Mouse (Mus musculus) neural tube, embryonic 12.5 days (tissue): ENCODE data around the gene Slc16a3. TPM values are rescaled to one million over a fixed set of nuclear protein-coding genes. Genes with fewer than 3 reads are reported as not detected.
A peak's percentile ranks its signal among the peaks of the same experiment; 100 is the strongest.

ENCODE experiments used
- ATAC-seq: fragments of 200-750 bp; cut with Nextera tagmentation; 2 replicates; pipeline ENCODE4 v1.8.0; 2017; ENCODE audit warnings: low read depth, mild to moderate bottlenecking, moderate TSS enrichment, moderate library complexity; ENCODE audit not compliant: low FRiP score
- H3K27ac ChIP-seq: fragments of 300-500 bp; sonication (generic); 2 replicates; pipeline ENCODE4 v1.5.1; 2016
- H3K27me3 ChIP-seq: fragments of 300-500 bp; sonication (generic); replicated peaks from 2 replicates; pipeline ENCODE4 v1.6.1; 2016; ENCODE audit warnings: mild to moderate bottlenecking
- H3K36me3 ChIP-seq: fragments of 300-500 bp; sonication (generic); 2 replicates; pipeline ENCODE4 v1.6.1; 2016; ENCODE audit warnings: mild to moderate bottlenecking
- H3K4me1 ChIP-seq: fragments of 300-500 bp; sonication (generic); 2 replicates; pipeline ENCODE4 v1.6.1; 2016
- H3K4me2 ChIP-seq: fragments of 300-500 bp; sonication (generic); replicated peaks from 2 replicates; pipeline ENCODE4 v1.6.1; 2016; ENCODE audit warnings: mild to moderate bottlenecking
- H3K4me3 ChIP-seq: fragments of 300-500 bp; sonication (generic); 2 replicates; pipeline ENCODE4 v1.5.1; 2016
- H3K9ac ChIP-seq: fragments of 300-500 bp; sonication (generic); 2 replicates; pipeline ENCODE4 v1.6.1; 2016; ENCODE audit warnings: mild to moderate bottlenecking
- H3K9me3 ChIP-seq: fragments of 300-500 bp; sonication (generic); 2 replicates; pipeline ENCODE4 v1.6.1; 2016; ENCODE audit warnings: mild to moderate bottlenecking
- WGBS: fragments of 180-500 bp; shearing (Covaris S2); methylation state at CpG from one replicate; pipeline ENCODE4 v1.1.7; 2016; 5-methylcytosine and 5-hydroxymethylcytosine counted together
- polyA plus RNA-seq: library from polyadenylated mRNA; unstranded; fragments of >200 nt; fragmentation: Nextera tagmentation; extraction: Ambion mirVana; gene quantifications from 2 replicates; pipeline ENCODE4 v1.2.1, GENCODE M21; 2016

Gene Slc16a3
- polyA plus RNA-seq, 1 experiment from 2014 or later: 31.8 TPM

DNA sequence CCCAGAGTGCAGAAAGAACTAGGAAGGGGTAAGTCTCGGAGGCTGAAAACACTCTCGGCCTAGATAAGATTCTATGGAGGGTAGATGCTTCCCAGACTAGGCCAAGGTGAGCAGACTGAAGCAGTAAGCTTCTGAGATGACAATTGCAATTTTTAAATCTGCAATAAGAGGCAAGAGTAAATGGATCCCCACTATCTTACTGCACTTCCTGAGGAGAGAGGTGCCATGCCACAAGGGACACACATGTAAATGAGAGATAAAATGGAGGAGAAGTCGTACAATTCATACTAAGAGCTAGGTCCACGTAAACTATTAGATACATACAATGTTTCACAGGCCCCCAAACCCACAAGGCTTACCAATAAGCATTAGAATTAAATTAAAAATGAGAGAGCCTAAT lies 19.8 kb upstream of the Slc16a3 start:
- no peak for ATAC-seq
- H3K27ac ChIP-seq: no peak overlapping the region
- no peak overlapping the region for H3K9ac ChIP-seq
- no peak overlapping the region for H3K4me2 ChIP-seq
- 0 out of 2 replicates have a peak, but pooled peaks cover 6% of the 10 kb centered on the region for H3K36me3 ChIP-seq
- no peak overlapping the region for H3K4me3 ChIP-seq
- WGBS: 91% methylated on average over 4 of the region's 4 CpGs
- no peaks in the 10 kb centered on the region; the same call in 1 of the 2 replicates for H3K4me1 ChIP-seq
- H3K9me3 ChIP-seq: no peaks in the 10 kb centered on the region
- H3K27me3 ChIP-seq: no peaks in the 10 kb centered on the region

DNA sequence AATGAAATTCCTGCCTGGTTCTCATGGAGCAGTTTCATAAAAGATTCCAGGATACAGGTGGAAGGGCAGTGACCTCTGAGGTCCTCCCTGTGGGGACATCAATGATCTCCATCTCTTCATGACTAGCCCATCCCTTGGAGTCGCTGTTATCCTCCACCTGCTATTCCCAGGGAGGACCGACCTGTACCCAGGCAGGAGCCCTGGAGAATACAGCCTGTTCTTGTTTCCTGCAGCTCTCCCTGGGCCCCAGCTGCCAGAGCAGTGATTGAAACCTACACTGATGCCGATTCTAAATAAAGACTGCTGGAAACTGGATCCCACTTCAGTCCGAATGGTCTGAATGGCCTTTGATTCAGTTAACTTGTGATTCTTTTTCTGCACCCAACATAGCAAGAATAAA lies 16.8 kb upstream of the Slc16a3 start:
- Histone ChIP-seq H3K27ac (no peak overlapping the region), H3K9me3 (no peaks in the 10 kb centered on the region), H3K9ac (no peak overlapping the region), H3K27me3 (no peaks in the 10 kb centered on the region), H3K36me3 (no peaks in the 10 kb centered on the region), H3K4me2 (no peak overlapping the region), H3K4me3 (no peak overlapping the region), H3K4me1 (no peaks in the 10 kb centered on the region; the same call in 1 of the 2 replicates)
- 88% methylated on average over 4 of the region's 4 CpGs for WGBS
- ATAC-seq: no peak

DNA sequence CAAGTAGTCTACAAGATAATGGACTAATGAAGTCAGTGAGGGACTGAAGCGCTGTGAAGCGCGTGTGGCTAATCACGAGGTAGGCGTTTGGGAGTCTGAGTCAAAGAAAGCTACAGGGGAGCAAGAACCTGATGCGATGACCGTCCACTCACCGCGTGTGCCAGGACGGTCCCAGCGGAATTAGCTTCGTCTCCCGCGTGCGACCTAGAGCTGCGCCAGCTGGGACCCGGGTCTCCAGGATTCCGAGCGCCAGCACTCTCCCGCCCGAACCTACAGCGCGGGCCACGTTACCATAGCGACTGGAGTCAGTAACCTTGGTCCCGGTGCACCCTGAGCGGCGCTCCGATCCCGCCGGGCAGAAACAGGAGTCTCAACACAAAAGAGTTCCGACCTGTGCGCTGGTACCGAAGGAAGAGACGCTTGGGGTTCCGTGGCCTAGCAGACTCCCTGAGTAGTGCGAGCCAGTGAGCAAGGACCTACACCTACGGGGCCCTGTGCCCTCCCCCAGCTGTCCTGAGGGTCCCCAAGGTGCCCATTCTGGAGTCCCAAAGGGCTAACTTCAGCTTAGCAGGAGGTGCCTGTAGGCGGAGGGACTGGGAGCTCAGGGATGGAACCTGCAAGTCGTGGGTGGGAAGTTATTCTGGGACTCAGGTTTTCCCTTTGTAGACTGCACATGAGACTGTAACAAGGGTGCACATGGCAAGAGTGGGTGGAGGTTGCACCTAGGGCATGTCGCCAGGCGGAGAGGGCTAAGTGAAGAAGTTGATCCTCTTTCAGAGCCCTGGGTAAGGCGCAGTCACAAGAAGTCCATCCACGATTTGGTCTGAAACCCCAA lies 15.5 kb upstream of the Slc16a3 start, which contains the start of gene Ccdc57:
Gene Ccdc57 (minus strand): TSS at position 309 of the 835 bp plus-strand sequence.
- Histone ChIP-seq H3K27ac (no peak within 1 kb of the TSS), H3K4me3 (peak within 1 kb of the TSS; percentile 48), H3K27me3 (no peaks in the 10 kb centered on the region), H3K4me2 (peak within 1 kb of the TSS; percentile 80), H3K36me3 (no peaks in the 10 kb centered on the region), H3K4me1 (no peaks in the 10 kb centered on the region; the same call in 1 of the 2 replicates), H3K9ac (peak within 1 kb of the TSS; percentile 63), H3K9me3 (no peaks in the 10 kb centered on the region)
- WGBS: 10% methylated on average over 44 of the region's 44 CpGs
- ATAC-seq: peak; percentile 80

DNA sequence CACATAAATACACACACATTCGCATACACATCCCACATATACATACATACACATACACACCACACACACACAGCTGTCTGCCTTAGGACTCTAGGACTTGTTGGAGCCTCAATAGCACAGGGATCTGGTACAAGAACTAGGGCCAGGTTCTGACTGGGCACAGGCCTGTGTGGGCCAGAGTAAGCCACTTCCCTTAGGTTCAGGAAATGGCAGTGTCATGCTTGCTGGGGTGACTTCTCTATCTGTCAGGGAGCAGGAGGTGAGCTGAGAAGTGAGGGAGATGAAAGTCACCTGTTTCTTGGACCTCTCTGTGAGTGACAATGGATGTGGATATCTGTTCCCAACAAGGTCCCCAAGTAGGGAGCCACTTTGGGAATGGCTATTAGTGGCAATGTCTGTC lies 10.3 kb upstream of the Slc16a3 start:
- Histone ChIP-seq H3K9me3 (no peaks in the 10 kb centered on the region), H3K27ac (no peak overlapping the region), H3K9ac (no peak overlapping the region), H3K27me3 (no peaks in the 10 kb centered on the region), H3K4me3 (no peak overlapping the region), H3K36me3 (no peaks in the 10 kb centered on the region), H3K4me1 (no peaks in the 10 kb centered on the region; the same call in 1 of the 2 replicates), H3K4me2 (no peak overlapping the region)
- 95% methylated on average over 1 of the region's 1 CpGs for WGBS
- ATAC-seq: no peak

DNA sequence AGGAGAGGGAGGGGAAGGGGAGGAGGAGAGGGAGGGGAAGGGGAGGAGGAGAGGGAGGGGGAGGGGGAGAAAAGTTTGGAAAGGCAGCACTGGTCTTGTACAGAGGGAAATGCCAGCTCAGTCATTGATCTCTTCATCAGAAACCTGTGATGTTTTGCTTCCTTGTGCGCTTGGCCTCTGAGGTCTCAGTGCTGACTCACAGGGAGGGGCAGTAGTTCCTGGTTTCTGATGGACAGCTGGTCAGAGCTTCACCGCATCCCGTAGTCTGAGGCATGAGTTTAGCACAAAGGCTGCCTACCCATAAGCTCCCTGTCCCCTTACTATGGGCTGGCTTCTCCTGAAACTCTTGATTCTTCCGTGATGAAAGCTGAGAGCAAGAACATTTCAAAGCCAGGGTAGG lies 9.5 kb upstream of the Slc16a3 start:
- no peak overlapping the region for H3K27ac ChIP-seq
- H3K36me3 ChIP-seq: no peaks in the 10 kb centered on the region
- H3K27me3 ChIP-seq: no peaks in the 10 kb centered on the region
- H3K4me3 ChIP-seq: no peak overlapping the region
- H3K9ac ChIP-seq: no peak overlapping the region
- no peaks in the 10 kb centered on the region for H3K9me3 ChIP-seq
- no peak overlapping the region for H3K4me2 ChIP-seq
- WGBS: 47% methylated on average over 4 of the region's 4 CpGs
- no peak for ATAC-seq
- H3K4me1 ChIP-seq: no peaks in the 10 kb centered on the region

DNA sequence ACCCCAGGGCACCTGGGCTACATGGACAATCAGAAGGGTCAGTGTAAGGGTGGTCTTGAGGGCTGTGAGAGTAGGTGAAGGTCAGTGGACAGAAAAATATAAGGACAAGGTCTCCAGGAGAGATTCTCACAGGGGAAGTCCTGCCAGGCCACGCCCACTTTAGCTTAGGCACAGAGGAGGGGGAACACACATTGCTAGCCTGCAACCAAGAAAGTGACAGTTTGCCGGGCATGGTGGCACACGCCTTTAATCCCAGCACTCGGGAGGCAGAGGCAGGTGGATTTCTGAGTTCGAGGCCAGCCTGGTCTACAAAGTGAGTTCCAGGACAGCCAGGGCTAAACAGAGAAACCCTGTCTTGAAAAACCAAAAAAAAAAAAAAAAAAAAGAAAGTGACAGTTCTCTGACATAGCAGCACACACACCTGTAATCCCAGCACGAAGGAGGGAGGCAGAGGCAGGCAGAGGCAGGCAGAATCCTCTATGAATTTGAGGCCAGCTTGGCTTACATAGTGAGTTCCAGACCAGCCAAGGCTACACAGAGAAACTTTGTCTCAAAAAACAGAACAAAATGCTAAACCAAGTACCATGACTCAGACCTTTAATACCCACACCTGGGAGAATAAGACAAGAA lies 8.5 kb upstream of the Slc16a3 start:
- Histone ChIP-seq H3K27me3 (no peaks in the 10 kb centered on the region), H3K4me3 (no peak overlapping the region), H3K27ac (no peak overlapping the region), H3K4me2 (no peak overlapping the region), H3K36me3 (no peaks in the 10 kb centered on the region), H3K9ac (no peak overlapping the region), H3K4me1 (no peaks in the 10 kb centered on the region), H3K9me3 (no peaks in the 10 kb centered on the region)
- WGBS: 67% methylated on average over 6 of the region's 6 CpGs
- no peak for ATAC-seq

DNA sequence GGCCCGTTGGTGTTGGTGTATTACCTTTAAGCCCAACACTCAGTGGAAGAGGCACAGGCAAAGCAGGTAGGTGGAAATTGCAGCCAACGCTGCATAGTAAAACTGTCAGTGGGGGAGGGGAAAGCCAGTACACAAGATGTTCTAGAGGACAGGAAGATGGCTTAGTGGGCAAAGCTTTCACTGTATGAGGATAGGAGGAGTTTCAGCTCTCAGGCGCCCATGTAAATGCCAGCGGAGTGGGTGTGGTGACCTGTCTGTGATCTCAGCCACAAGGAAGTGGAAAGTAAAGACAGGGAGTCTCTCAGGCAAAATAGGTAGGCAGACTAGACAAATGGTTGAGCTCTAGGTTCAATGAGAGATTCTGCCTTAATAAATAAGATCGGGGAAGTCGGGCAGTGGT lies 7.3 kb upstream of the Slc16a3 start:
- 88% methylated on average over 6 of the region's 6 CpGs for WGBS
- no peak for ATAC-seq

DNA sequence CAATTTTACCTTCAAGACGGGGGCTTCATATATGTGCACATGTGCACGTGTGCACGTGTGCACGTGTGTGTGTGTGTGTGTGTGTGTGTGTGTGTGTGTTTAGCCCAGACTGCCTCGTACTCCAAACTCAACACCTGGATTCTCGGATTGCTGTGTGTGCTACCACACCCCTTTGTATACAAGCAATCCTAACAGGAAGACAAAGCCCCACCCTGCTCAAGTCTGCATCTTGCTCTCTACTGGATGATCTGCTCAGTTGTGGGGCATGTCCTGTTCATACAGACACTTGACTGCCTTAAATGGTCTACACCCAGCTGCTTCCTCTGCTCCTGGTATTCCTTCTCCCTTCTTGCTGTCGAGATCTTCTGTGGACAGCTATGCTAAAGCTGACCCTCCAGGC lies 3.0 kb upstream of the Slc16a3 start:
- ATAC-seq: no peak
- H3K36me3 ChIP-seq: no peaks in the 10 kb centered on the region
- H3K9ac ChIP-seq: no peak overlapping the region
- no peaks in the 10 kb centered on the region for H3K9me3 ChIP-seq
- no peak overlapping the region for H3K4me3 ChIP-seq
- 86% methylated on average over 7 of the region's 7 CpGs for WGBS
- H3K4me1 ChIP-seq: peaks cover 18% of the 10 kb centered on the region
- no peak overlapping the region for H3K4me2 ChIP-seq
- peaks cover 13% of the 10 kb centered on the region for H3K27me3 ChIP-seq
- H3K27ac ChIP-seq: no peak overlapping the region

More for the DNA sequence above, 7.3 kb upstream of the Slc16a3 start:
- no peak overlapping the region for H3K27ac ChIP-seq
- no peak overlapping the region for H3K4me2 ChIP-seq
- no peaks in the 10 kb centered on the region for H3K4me1 ChIP-seq
- H3K27me3 ChIP-seq: no peaks in the 10 kb centered on the region
- H3K9me3 ChIP-seq: no peaks in the 10 kb centered on the region
- H3K36me3 ChIP-seq: no peaks in the 10 kb centered on the region
- H3K4me3 ChIP-seq: no peak overlapping the region
- H3K9ac ChIP-seq: no peak overlapping the region

DNA sequence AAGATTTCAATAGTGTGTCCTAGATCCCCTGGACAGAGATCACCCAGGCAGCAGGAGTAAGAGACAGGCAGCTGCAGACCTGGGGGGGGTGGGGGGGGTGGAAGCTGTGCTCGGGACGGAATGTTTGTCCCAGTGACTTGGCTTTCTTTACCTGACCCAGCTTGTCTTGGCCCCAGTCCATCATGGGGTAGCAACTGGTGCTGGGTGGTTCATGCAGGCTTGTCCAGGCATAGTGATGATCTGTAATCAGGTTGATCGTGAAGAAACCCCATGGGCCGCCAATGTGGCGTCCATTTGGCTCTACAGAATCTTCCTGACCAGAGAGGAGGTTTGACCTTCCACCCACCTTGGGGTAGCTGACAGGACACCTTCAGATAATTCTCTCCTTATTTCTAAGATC lies 2.4 kb upstream of the Slc16a3 start:
- H3K4me3 ChIP-seq: no peak overlapping the region

DNA sequence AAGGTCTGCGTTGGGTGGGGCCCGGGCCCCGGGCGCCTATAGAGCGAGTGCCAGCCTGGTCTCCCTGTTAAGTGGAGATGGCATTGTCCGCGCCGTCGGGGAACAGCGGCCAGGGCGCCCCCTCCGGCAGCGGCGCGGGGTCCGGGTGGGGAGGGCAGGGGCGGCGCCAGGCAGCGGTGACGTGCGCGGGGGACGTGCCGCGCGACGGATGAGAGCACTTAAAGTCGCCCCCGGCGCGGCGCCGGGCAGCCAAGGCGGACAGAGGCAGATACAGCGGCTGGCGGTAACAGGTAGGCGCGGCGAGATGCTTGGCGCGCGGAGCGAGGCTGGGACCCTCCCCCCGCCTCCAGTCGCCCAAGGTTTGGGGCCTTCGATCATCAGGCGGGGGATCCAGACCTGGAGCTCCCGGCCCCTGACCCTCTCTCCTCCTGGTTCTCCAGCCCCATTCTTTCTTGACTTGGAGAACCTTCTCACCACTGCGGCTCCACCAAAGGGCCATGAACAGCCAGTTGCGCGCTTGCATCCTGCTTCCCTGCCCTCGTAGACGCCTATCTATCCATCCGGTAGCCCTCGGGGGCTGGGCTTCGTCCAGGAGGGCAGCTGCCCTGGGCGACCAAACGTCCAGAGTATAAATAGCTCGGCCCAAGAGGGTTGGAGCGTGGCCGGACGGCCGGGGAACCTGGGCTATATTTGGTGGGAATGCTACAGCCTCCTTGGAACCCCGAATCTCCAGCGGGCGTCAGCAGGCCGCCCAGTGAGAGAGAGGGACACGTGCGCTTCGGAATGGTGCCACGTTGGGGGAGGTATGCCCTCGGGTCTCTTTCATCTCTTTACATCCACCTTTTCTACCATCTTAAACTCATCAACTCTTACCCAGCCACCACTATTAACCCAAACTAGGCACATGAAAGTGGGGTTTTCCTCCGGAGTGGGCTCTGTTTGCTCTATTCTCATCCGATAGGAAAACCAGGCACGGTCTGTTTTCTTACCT lies 876 bp downstream of the Slc16a3 start:
- peak overlapping the region; percentile 37 for H3K4me3 ChIP-seq
- no peaks in the 10 kb centered on the region for H3K9me3 ChIP-seq
- H3K27ac ChIP-seq: no peak overlapping the region
- under 1% methylated on average over 73 of the region's 75 CpGs for WGBS
- H3K4me1 ChIP-seq: peaks cover 36% of the 10 kb centered on the region
- peak overlapping the region; percentile 70 for H3K4me2 ChIP-seq
- ATAC-seq: no peak
- peaks cover 15% of the 10 kb centered on the region for H3K27me3 ChIP-seq
- no peaks in the 10 kb centered on the region for H3K36me3 ChIP-seq
- peak overlapping the region; percentile 52 for H3K9ac ChIP-seq

More for the DNA sequence above, 2.4 kb upstream of the Slc16a3 start:
- 93% methylated on average over 5 of the region's 5 CpGs for WGBS
- H3K9me3 ChIP-seq: no peaks in the 10 kb centered on the region
- H3K27ac ChIP-seq: no peak overlapping the region
- H3K27me3 ChIP-seq: peaks cover 15% of the 10 kb centered on the region
- no peak overlapping the region for H3K4me2 ChIP-seq
- no peaks in the 10 kb centered on the region for H3K36me3 ChIP-seq
- no peak overlapping the region for H3K9ac ChIP-seq
- no peak for ATAC-seq
- peaks cover 24% of the 10 kb centered on the region for H3K4me1 ChIP-seq

DNA sequence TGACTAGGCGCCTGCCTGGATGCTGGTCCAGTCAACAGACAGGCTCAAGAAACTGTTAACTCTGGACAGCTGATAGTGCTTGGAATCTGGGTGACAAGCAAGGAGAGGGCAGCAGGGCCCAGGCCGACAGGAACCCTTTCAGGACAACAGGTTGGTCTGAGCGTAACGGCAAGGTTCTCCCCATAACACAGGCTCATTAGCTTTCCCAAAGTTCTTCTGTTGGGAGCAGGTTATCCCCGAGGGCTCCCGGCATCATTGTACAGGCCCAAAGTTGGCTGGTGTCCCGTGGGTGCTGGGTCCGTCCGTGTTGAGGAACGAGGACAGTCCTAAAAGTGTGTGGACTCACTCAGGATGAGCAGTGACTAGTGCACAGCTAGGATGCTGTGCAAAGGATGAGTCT lies 1.6 kb downstream of the Slc16a3 start:
- peaks cover 36% of the 10 kb centered on the region for H3K4me1 ChIP-seq
- H3K9ac ChIP-seq: no peak overlapping the region
- H3K27ac ChIP-seq: no peak overlapping the region

More for the DNA sequence above, 1.6 kb downstream of the Slc16a3 start:
- H3K27me3 ChIP-seq: peaks cover 15% of the 10 kb centered on the region
- H3K9me3 ChIP-seq: no peaks in the 10 kb centered on the region
- 0 out of 2 replicates have a peak, but pooled peaks cover 1% of the 10 kb centered on the region for H3K36me3 ChIP-seq
- ATAC-seq: no peak
- peak overlapping the region; percentile 70 for H3K4me2 ChIP-seq
- H3K4me3 ChIP-seq: peak overlapping the region; percentile 37; the same call in 1 of the 2 replicates
- WGBS: 7% methylated on average over 10 of the region's 10 CpGs
